Mouse (Mus musculus) forebrain, embryonic 13.5 days (tissue): ENCODE data around the gene Csrnp1. TPM values are rescaled to one million over a fixed set of nuclear protein-coding genes. Genes with fewer than 3 reads are reported as not detected.

Source experiments
- ATAC-seq: fragments of 200-750 bp; cut with Nextera tagmentation; 2 replicates; pipeline ENCODE4 v1.8.0; 2017
- H3K27ac ChIP-seq: fragments of 300-500 bp; sonication (generic); 2 replicates; pipeline ENCODE4 v1.5.1; 2015; ENCODE audit warnings: inconsistent platforms, mild to moderate bottlenecking, moderate library complexity
- H3K27me3 ChIP-seq: fragments of 300-500 bp; sonication (generic); 2 replicates; pipeline ENCODE4 v1.6.1; 2015; ENCODE audit warnings: mild to moderate bottlenecking, inconsistent platforms
- H3K36me3 ChIP-seq: fragments of 300-500 bp; sonication (generic); 2 replicates; pipeline ENCODE4 v1.6.1; 2015; ENCODE audit warnings: mild to moderate bottlenecking, inconsistent platforms; ENCODE audit not compliant: poor library complexity, severe bottlenecking
- H3K4me1 ChIP-seq: fragments of 300-500 bp; sonication (generic); 2 replicates; pipeline ENCODE4 v1.6.1; 2015; ENCODE audit warnings: inconsistent platforms
- H3K4me2 ChIP-seq: fragments of 300-500 bp; sonication (generic); 2 replicates; pipeline ENCODE4 v1.6.1; 2015; ENCODE audit warnings: inconsistent platforms, mild to moderate bottlenecking, moderate library complexity
- H3K4me3 ChIP-seq: fragments of 300-500 bp; sonication (generic); 2 replicates; pipeline ENCODE4 v1.5.1; 2015; ENCODE audit warnings: mild to moderate bottlenecking, inconsistent platforms
- H3K9ac ChIP-seq: fragments of 300-500 bp; sonication (generic); 2 replicates; pipeline ENCODE4 v1.6.1; 2015; ENCODE audit warnings: mild to moderate bottlenecking, inconsistent platforms
- H3K9me3 ChIP-seq: fragments of 300-500 bp; sonication (generic); replicated peaks from 2 replicates; pipeline ENCODE4 v1.6.1; 2016; ENCODE audit warnings: inconsistent platforms
- WGBS: fragments of 180-500 bp; shearing (Covaris S2); methylation state at CpG from one replicate; pipeline ENCODE4 v1.1.7; 2015; 5-methylcytosine and 5-hydroxymethylcytosine counted together
- polyA plus RNA-seq: library from polyadenylated mRNA; unstranded; fragments of >200 nt; fragmentation: Nextera tagmentation; extraction: Ambion mirVana; gene quantifications from 2 replicates; pipeline ENCODE4 v1.2.1, GENCODE M21; 2015

Csrnp1 gene
- 1.3 and 1.5 TPM in 2 replicates for polyA plus RNA-seq

GRCm38 (mm10) chr9:119984536-119985011, at the start of gene Csrnp1:
TSS of gene Csrnp1 (minus strand) at chr9:119984658.
- Histone ChIP-seq H3K36me3 (no peaks in the 10 kb centered on the region), H3K4me2 (peak within 1 kb of the TSS; percentile 90), H3K27ac (no peak within 1 kb of the TSS), H3K4me3 (peak within 1 kb of the TSS; percentile 58), H3K27me3 (peaks cover 19% of the 10 kb centered on the region), H3K4me1 (peaks cover 41% of the 10 kb centered on the region), H3K9ac (peak within 1 kb of the TSS; percentile 71), H3K9me3 (no peaks in the 10 kb centered on the region)
- WGBS = 7% methylated on average over 14 of the region's 14 CpGs
- no peak for ATAC-seq

- H3K36me3 ChIP-seq = no peaks in the 10 kb centered on the region
- no peaks in the 10 kb centered on the region for H3K4me1 ChIP-seq
- no peak overlapping the region for H3K27ac ChIP-seq
- H3K4me3 ChIP-seq = no peak overlapping the region
- H3K9me3 ChIP-seq = no peaks in the 10 kb centered on the region
- H3K27me3 ChIP-seq = no peaks in the 10 kb centered on the region
- 84% methylated on average over 6 of the region's 6 CpGs for WGBS
- no peak overlapping the region for H3K9ac ChIP-seq
- no peak for ATAC-seq
- H3K4me2 ChIP-seq = no peak overlapping the region
Observed at GRCm38 (mm10) chr9:120032710-120033109, 48.3 kb upstream of the Csrnp1 start.

GRCm38 (mm10) chr9:120030421-120030820, 46.0 kb upstream of the Csrnp1 start:
- ATAC-seq = no peak
- no peaks in the 10 kb centered on the region for H3K9me3 ChIP-seq
- no peak overlapping the region for H3K27ac ChIP-seq
- no peaks in the 10 kb centered on the region for H3K4me1 ChIP-seq
- no peak overlapping the region for H3K9ac ChIP-seq
- WGBS = 91% methylated on average over 10 of the region's 10 CpGs
- no peaks in the 10 kb centered on the region for H3K36me3 ChIP-seq
- H3K27me3 ChIP-seq = no peaks in the 10 kb centered on the region
- H3K4me2 ChIP-seq = no peak overlapping the region
- H3K4me3 ChIP-seq = no peak overlapping the region

- no peak overlapping the region for H3K4me3 ChIP-seq
- WGBS = 94% methylated on average over 6 of the region's 6 CpGs
- ATAC-seq = no peak
- no peaks in the 10 kb centered on the region for H3K9me3 ChIP-seq
- no peaks in the 10 kb centered on the region for H3K36me3 ChIP-seq
- no peak overlapping the region for H3K27ac ChIP-seq
- H3K9ac ChIP-seq = no peak overlapping the region
- H3K4me2 ChIP-seq = no peak overlapping the region
- H3K4me1 ChIP-seq = no peaks in the 10 kb centered on the region
- H3K27me3 ChIP-seq = no peaks in the 10 kb centered on the region
Observed at GRCm38 (mm10) chr9:120029880-120030279, 45.4 kb upstream of the Csrnp1 start.

GRCm38 (mm10) chr9:120027401-120028151, 43.1 kb upstream of the Csrnp1 start:
- 28% methylated on average over 14 of the region's 14 CpGs for WGBS
- peak; percentile 66; the same call in 1 of the 2 replicates for ATAC-seq

GRCm38 (mm10) chr9:120024625-120025024, 40.2 kb upstream of the Csrnp1 start:
- Histone ChIP-seq H3K4me2 (no peak overlapping the region), H3K9ac (no peak overlapping the region), H3K9me3 (no peaks in the 10 kb centered on the region), H3K36me3 (no peaks in the 10 kb centered on the region), H3K27ac (no peak overlapping the region), H3K27me3 (no peaks in the 10 kb centered on the region), H3K4me3 (no peak overlapping the region), H3K4me1 (0 out of 2 replicates have a peak, but pooled peaks cover 5% of the 10 kb centered on the region)
- no peak for ATAC-seq
- 86% methylated on average over 5 of the region's 5 CpGs for WGBS

More at GRCm38 (mm10) chr9:120027401-120028151, 43.1 kb upstream of the Csrnp1 start:
- Histone ChIP-seq H3K9ac (no peak overlapping the region), H3K36me3 (no peaks in the 10 kb centered on the region), H3K27ac (no peak overlapping the region), H3K27me3 (no peaks in the 10 kb centered on the region), H3K4me1 (0 out of 2 replicates have a peak, but pooled peaks cover 5% of the 10 kb centered on the region), H3K4me3 (no peak overlapping the region), H3K9me3 (no peaks in the 10 kb centered on the region), H3K4me2 (no peak overlapping the region)

- 0 out of 2 replicates have a peak, but pooled peaks cover 5% of the 10 kb centered on the region for H3K4me1 ChIP-seq
- no peak overlapping the region for H3K4me2 ChIP-seq
- no peak for ATAC-seq
- H3K9ac ChIP-seq = no peak overlapping the region
- no peak overlapping the region for H3K4me3 ChIP-seq
- H3K27ac ChIP-seq = no peak overlapping the region
- H3K9me3 ChIP-seq = no peaks in the 10 kb centered on the region
- no peaks in the 10 kb centered on the region for H3K36me3 ChIP-seq
- H3K27me3 ChIP-seq = no peaks in the 10 kb centered on the region
- WGBS = 68% methylated on average over 10 of the region's 10 CpGs
Observed at GRCm38 (mm10) chr9:120024171-120024570, 39.7 kb upstream of the Csrnp1 start.

- Histone ChIP-seq H3K4me2 (no peak within 1 kb of the TSS), H3K27me3 (no peaks in the 10 kb centered on the region), H3K4me3 (no peak within 1 kb of the TSS), H3K27ac (no peak within 1 kb of the TSS), H3K9ac (no peak within 1 kb of the TSS), H3K9me3 (no peaks in the 10 kb centered on the region), H3K4me1 (0 out of 2 replicates have a peak, but pooled peaks cover 5% of the 10 kb centered on the region), H3K36me3 (no peaks in the 10 kb centered on the region)
- no peak for ATAC-seq
- WGBS = 87% methylated on average over 18 of the region's 18 CpGs
Observed at GRCm38 (mm10) chr9:120023086-120023811, 38.8 kb upstream of the Csrnp1 start, which contains the start of gene Xirp1. TSS of gene Xirp1 (minus strand) at chr9:120023598.

- H3K36me3 ChIP-seq = no peaks in the 10 kb centered on the region
- no peak overlapping the region for H3K4me2 ChIP-seq
- H3K4me3 ChIP-seq = no peak overlapping the region
- no peak for ATAC-seq
- H3K27ac ChIP-seq = no peak overlapping the region
- 74% methylated on average over 5 of the region's 5 CpGs for WGBS
- H3K9ac ChIP-seq = no peak overlapping the region
- no peaks in the 10 kb centered on the region for H3K27me3 ChIP-seq
- H3K9me3 ChIP-seq = no peaks in the 10 kb centered on the region
- 0 out of 2 replicates have a peak, but pooled peaks cover 5% of the 10 kb centered on the region for H3K4me1 ChIP-seq
Observed at GRCm38 (mm10) chr9:120021164-120021563, 36.7 kb upstream of the Csrnp1 start.

- WGBS = 43% methylated on average over 7 of the region's 7 CpGs
- H3K4me3 ChIP-seq = no peak overlapping the region
- no peak overlapping the region for H3K4me2 ChIP-seq
- no peak overlapping the region for H3K27ac ChIP-seq
- H3K27me3 ChIP-seq = no peaks in the 10 kb centered on the region
- H3K36me3 ChIP-seq = no peaks in the 10 kb centered on the region
- H3K9ac ChIP-seq = no peak overlapping the region
- ATAC-seq = no peak
- 0 out of 2 replicates have a peak, but pooled peaks cover 5% of the 10 kb centered on the region for H3K4me1 ChIP-seq
- no peaks in the 10 kb centered on the region for H3K9me3 ChIP-seq
Observed at GRCm38 (mm10) chr9:120020285-120020890, 35.9 kb upstream of the Csrnp1 start.

GRCm38 (mm10) chr9:120016956-120017355, 32.5 kb upstream of the Csrnp1 start:
- 0 out of 2 replicates have a peak overlapping the region, but pooled peaks have one; percentile 8 for H3K9ac ChIP-seq
- no peak for ATAC-seq
- no peaks in the 10 kb centered on the region for H3K36me3 ChIP-seq
- no peaks in the 10 kb centered on the region for H3K27me3 ChIP-seq
- WGBS = 75% methylated on average over 10 of the region's 10 CpGs
- H3K27ac ChIP-seq = no peak overlapping the region
- no peak overlapping the region for H3K4me3 ChIP-seq
- no peaks in the 10 kb centered on the region for H3K9me3 ChIP-seq
- H3K4me1 ChIP-seq = 0 out of 2 replicates have a peak, but pooled peaks cover 4% of the 10 kb centered on the region
- no peak overlapping the region for H3K4me2 ChIP-seq

GRCm38 (mm10) chr9:120014828-120015227, 30.4 kb upstream of the Csrnp1 start:
- no peak overlapping the region for H3K27ac ChIP-seq
- H3K4me2 ChIP-seq = no peak overlapping the region
- H3K9me3 ChIP-seq = no peaks in the 10 kb centered on the region
- no peaks in the 10 kb centered on the region for H3K36me3 ChIP-seq
- peaks cover 14% of the 10 kb centered on the region for H3K4me1 ChIP-seq
- no peak for ATAC-seq
- WGBS = 71% methylated on average over 6 of the region's 6 CpGs
- no peak overlapping the region for H3K4me3 ChIP-seq
- no peak overlapping the region for H3K9ac ChIP-seq
- H3K27me3 ChIP-seq = no peaks in the 10 kb centered on the region
